Mouse (Mus musculus) heart, postnatal 10 days (tissue): ENCODE measurements around the gene Kcnh1. TPM values are rescaled to one million over a fixed set of nuclear protein-coding genes. Genes with fewer than 3 reads are reported as not detected.

Experiments
- DNase-seq, 2 experiments: peaks; one replicate each; pipeline ENCODE4 v3.0.0; 2021
- intact Hi-C: fragments of 180-260 bp; cut with DNase I; formaldehyde crosslinking; loops from one replicate; pipeline ENCODE4 v1.15.1; 2025
- total RNA-seq, 2 experiments: library from RNA; stranded (reverse); gene quantifications; 2 replicates each; pipeline ENCODE4 v1.2.3; 2021

Gene Kcnh1
- total RNA-seq, 2 experiments from 2014 or later: 0.25 to 0.38 TPM

- DNase-seq: no peak
- intact Hi-C loops: no loop called here
Observed at GRCm38 (mm10) chr1:192313571-192313972, 123.0 kb downstream of the Kcnh1 start.

DNA sequence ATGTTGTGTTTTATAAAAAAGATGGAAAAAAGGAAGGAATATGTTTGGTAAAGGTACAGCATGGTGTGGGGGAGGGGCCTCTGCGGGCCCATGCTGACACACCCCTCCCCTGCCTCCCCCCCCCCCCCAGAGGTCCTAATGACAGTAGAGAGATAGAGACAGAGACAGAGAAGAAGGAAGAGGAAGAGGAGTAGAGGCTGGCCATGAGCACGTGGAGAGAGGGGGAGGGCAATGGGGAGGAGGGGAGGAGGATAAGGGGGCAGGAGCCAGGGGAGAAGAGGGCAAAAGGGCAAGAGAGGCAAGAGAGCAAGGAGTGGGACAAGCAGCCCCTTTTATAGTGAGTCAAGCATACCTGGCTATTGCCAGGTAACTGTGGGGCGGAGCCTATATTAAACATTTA lies 123.5 kb downstream of the Kcnh1 start:
- intact Hi-C loops: no loop called here
- no peak for DNase-seq

- DNase-seq: no peak
- intact Hi-C loops: no loop called here
Observed at GRCm38 (mm10) chr1:192315392-192316070, 125.0 kb downstream of the Kcnh1 start.

- no peak for DNase-seq
- intact Hi-C loops: no loop called here
Observed at GRCm38 (mm10) chr1:192324223-192324622, 133.6 kb downstream of the Kcnh1 start.

- intact Hi-C loops: no loop called here
- DNase-seq: no peak
Observed at GRCm38 (mm10) chr1:192327052-192327451, 136.5 kb downstream of the Kcnh1 start.

- intact Hi-C loops: no loop called here
- DNase-seq: no peak
Observed at GRCm38 (mm10) chr1:192331207-192331606, 140.6 kb downstream of the Kcnh1 start.

- intact Hi-C loops: no loop called here
- DNase-seq: no peak
Observed at GRCm38 (mm10) chr1:192336029-192336428, 145.5 kb downstream of the Kcnh1 start.

- intact Hi-C loops: no loop called here
- DNase-seq: no peak
Observed at GRCm38 (mm10) chr1:192339361-192340077, 148.9 kb downstream of the Kcnh1 start.

DNA sequence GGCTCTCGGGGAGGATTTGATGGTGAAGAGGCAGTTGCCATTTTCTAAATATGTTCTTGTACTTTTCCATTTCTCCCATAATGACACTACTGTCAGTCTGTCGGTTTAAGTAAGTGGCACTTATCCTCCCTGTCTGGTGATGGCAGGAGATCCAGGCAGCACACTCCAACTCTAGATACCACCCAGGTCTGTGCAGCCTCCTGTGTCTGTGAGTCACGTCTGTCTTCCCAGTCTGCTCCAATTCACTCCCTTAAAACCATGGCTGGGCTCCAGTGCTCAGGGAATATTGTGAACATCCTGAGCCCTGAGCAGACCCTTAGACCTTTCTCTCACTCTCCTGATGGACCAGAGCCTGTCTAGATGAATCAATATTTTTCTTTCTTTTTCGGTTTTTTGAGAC lies 151.2 kb downstream of the Kcnh1 start:
- no peak for DNase-seq
- intact Hi-C loops: no loop called here

GRCm38 (mm10) chr1:192343996-192344395 lies 153.4 kb downstream of the Kcnh1 start:
- intact Hi-C loops: no loop called here
- DNase-seq: no peak

- intact Hi-C loops: no loop called here
- no peak for DNase-seq
Observed at GRCm38 (mm10) chr1:192347327-192347726, 156.8 kb downstream of the Kcnh1 start.

DNA sequence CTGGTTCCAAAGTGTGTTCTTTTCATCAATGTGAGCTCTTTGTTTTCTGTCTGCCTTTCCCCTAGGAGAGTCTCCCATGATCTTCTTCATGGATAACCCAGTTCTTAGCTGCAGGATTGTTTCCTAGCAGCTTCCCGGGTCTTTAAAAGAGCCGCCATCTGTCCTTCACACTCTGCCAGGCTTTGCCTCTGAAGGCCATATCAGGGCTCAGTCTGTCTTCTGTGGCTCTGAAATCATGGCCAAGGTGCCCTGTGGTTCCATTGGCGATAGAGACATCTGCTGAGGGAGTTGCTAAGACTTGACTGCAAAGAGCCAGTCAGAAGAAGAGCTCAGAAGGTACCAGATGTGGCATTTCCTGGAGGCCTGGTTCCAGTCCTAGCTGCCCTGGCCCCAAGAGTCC lies 165.7 kb downstream of the Kcnh1 start:
- no peak for DNase-seq
- intact Hi-C loops: no loop called here

GRCm38 (mm10) chr1:192359212-192359611 lies 168.6 kb downstream of the Kcnh1 start:
- DNase-seq: no peak
- intact Hi-C loops: no loop called here

DNA sequence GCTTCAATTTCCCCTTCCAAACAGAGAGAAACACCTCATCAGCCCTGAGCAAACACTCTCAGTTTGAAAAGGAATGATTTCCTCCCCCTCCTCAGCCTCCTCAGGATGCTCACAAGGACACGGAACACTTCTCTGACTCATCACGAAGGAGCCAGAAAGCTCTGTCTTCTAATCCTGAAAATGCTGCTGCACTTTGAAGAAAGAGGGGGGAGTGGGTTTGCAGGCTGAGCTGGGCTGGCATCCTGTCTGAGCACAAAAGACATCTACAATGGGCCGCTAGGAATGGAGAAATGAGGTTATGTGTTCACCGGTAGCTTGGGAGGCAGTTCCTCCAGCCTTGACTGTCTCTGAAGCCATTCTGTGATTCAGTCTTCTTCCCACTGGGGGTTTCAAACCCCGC lies 177.8 kb downstream of the Kcnh1 start:
- intact Hi-C loops: no loop called here

DNA sequence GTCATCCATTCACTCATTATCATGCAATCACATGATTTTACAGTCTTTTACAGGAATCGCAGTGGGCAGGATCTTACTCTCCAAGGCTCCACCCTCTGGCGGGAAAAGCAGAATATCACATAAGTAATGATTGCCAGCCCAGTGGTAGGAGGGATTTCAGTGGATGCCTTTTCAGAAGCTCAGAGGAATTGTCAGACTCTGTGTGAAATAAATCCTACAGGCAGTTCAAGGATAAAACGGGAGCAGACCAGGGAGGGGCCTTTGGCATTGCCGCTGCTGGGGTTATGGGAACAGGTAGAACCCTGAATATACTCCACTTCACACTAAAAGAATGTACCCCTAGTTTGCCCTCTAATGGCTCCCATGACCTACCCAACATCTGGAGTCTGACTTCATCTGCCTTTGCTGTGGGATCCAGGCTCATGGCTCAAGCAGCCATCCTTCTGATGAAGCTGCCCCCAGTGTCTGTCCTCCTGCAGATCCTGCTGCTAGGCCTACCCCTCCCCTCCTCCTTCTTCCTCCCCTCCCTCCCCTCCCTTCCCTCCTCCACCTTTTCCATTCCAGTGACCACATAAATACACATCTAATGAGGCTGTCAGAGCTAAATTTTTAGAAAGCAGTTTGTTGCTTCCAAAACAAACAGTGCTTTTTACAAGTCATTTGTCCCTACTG lies 181.5 kb downstream of the Kcnh1 start:
- no peak for DNase-seq
- intact Hi-C loops: no loop called here

More for the DNA sequence above, 177.8 kb downstream of the Kcnh1 start:
- no peak for DNase-seq

GRCm38 (mm10) chr1:192378546-192379075 lies 188.0 kb downstream of the Kcnh1 start:
- intact Hi-C loops: no loop called here
- no peak for DNase-seq

GRCm38 (mm10) chr1:192380596-192381041 lies 190.0 kb downstream of the Kcnh1 start:
- DNase-seq: no peak
- intact Hi-C loops: no loop called here

- no peak for DNase-seq
- intact Hi-C loops: no loop called here
Observed at GRCm38 (mm10) chr1:192387624-192388023, 197.1 kb downstream of the Kcnh1 start.

- intact Hi-C loops: no loop called here
- no peak for DNase-seq
Observed at GRCm38 (mm10) chr1:192391041-192391440, 200.5 kb downstream of the Kcnh1 start.

- no peak for DNase-seq
- intact Hi-C loops: no loop called here
Observed at GRCm38 (mm10) chr1:192392232-192392631, 201.7 kb downstream of the Kcnh1 start.

DNA sequence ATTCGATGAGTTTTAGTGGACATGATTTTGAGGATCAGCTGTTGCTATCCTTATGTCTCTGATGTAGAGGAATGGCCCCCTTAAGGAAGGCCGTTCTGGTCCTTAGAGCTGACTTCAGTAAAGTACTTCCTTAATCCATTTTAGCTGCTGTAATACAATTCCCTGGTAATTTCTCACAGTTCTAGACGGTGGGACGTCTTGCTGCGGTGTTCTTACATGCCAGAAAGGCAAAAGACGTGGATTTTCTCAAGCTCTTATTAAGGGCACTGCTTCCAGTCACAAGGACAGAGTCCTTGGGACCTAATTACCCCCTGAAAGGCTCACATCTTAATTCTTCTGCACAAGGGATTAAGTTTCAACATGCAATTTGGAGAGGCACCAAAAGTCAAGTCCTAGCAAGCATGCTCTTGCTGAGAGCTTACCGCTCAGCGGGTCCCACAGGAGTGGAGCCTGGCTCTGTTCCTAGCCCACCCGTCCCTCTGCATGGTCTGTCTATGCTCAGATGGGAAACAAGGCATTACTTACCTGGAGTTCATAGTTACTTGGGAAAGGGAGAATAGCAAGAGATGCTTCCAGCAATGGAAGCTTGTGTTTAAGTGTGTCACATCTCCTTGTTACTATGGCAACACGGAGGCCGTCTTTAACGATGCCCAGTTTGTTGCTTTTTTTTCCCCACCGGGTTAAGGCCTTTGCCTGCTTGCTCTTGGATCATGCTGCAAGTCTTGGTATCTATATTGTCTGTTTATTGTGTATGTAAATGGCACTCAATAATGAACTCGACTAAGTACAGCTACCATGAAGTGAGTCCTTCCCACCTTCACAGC lies 209.3 kb downstream of the Kcnh1 start:
- intact Hi-C loops: no loop called here
- DNase-seq: no peak
